Mouse (Mus musculus) G1E-ER4 (cell line): ENCODE results near the gene Olfr877. TPM values are rescaled to one million over a fixed set of nuclear protein-coding genes. Genes with fewer than 3 reads are reported as not detected.

Source experiments
- GATA1 ChIP-seq: IDR thresholded peaks from one replicate; pipeline ENCODE4 v1.8.0; 2012; ENCODE audit warnings: low read length, inconsistent platforms
- polyA plus RNA-seq: library from polyadenylated mRNA; stranded (reverse); fragments of >175 nt; gene quantifications from 2 replicates; pipeline ENCODE4 v1.2.3, GENCODE M21; 2012

The Olfr877 gene
- polyA plus RNA-seq: not detected in 2 replicates

- no peak for TF ChIP-seq GATA1
Observed at GRCm38 (mm10) chr9:37853969-37854368, at the start of gene Olfr877. Olfr877 (plus strand) TSS chr9:37854269.

DNA sequence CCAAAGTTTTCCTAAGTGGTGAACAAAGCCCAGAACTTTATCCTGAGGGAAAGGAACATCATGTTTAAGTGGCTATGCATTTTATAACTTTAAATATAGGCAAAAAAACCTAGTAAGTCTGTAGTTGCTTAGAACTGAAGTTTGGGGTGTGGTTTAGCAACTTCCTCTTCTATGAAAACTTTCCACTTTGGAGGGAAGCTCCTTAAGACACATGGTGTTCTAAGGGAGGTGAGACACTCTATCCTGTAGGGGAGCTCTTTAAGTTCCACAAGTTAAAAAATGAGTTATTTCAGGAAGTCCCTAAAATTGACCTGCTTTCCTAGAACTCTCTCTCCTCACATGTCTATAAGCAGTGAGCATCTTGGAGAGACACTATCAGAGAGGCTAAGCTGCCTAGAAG lies 46.8 kb upstream of the Olfr877 start:
- TF ChIP-seq GATA1: no peak

GRCm38 (mm10) chr9:37808456-37808855 lies 45.6 kb upstream of the Olfr877 start:
- no peak for TF ChIP-seq GATA1

DNA sequence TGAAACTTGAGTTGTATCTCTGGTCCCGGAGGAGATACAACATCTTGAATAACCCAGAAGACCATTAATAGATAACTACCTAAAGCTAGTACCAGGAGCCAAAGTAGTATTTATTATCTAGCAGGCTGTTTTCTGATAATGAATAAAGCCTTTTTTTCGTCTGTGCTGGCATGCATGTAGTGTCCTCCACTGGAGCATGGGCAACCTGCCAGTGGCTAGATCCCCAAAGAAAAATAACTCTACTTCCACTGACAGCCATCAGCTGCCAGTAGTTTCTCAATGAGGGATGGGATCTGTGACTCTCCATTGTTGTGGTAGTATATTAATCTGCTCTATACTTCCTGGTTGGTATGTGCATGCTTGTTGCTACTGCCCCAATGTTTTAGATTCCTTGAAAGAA lies 45.1 kb upstream of the Olfr877 start:
- no peak for TF ChIP-seq GATA1

GRCm38 (mm10) chr9:37814696-37815095 lies 39.4 kb upstream of the Olfr877 start:
- no peak for TF ChIP-seq GATA1

- TF ChIP-seq GATA1: no peak
Observed at GRCm38 (mm10) chr9:37829881-37830280, 24.2 kb upstream of the Olfr877 start.

DNA sequence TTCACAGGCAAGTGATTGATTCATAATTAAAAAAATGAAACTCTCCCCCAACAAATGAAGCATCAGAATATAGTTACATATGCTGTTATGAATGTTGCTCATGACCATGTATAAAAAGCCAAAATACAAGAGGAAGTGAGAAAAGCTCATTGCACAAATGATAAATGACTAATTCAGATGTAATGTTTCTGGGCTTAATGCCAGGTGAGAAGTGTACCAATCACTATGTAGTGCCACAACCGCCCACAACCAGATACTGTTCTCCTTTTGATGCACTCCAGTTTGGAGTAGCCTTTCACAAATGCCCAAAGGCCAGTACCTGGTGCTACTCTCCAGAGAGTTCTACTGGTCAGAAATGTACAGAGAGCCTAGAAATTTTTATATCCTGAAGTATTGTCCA lies 20.7 kb upstream of the Olfr877 start:
- no peak for TF ChIP-seq GATA1

- no peak for TF ChIP-seq GATA1
Observed at GRCm38 (mm10) chr9:37849267-37849666, 4.8 kb upstream of the Olfr877 start.

DNA sequence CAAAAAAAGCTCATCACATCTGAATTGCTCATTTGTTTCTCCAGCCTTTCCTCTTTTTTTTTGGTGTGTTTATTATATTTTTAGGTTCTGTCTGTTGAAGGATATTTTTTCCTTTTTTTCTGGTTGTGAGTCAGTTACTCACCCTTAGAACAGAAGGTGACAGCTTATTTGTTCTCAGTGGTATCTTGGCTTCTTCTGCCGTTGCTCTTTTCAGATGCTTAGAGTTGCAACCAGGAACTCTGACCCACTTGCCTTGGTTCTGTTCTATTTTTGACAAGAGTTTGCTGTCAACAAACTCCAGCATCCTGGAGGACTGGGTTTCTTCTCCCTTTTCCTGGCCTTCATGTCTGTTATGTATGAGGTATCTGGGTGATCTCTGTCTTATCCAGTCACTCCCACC lies 9.3 kb downstream of the Olfr877 start:
- no peak for TF ChIP-seq GATA1

- no peak for TF ChIP-seq GATA1
Observed at GRCm38 (mm10) chr9:37870246-37870645, 16.2 kb downstream of the Olfr877 start.

DNA sequence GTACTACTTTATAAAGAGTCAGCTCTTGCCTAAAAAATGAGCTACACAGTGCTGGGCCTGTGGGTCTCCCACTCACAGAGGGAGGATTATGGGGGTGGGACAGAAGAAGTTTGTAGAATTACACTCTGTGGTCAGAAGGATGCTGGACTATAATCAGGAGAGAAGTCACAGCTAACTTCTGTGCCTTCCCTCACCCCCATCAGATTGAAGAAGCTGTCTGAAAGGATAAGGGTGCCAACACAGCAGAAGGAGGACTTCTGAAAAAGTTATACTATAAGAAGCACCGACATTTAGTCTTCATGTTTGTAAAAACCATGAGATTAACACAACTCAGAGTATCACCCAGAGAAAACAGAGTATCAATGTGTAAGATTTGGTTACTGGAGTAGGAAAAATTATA lies 17.0 kb downstream of the Olfr877 start:
- no peak for TF ChIP-seq GATA1

GRCm38 (mm10) chr9:37871536-37871935 lies 17.5 kb downstream of the Olfr877 start:
- TF ChIP-seq GATA1: no peak

DNA sequence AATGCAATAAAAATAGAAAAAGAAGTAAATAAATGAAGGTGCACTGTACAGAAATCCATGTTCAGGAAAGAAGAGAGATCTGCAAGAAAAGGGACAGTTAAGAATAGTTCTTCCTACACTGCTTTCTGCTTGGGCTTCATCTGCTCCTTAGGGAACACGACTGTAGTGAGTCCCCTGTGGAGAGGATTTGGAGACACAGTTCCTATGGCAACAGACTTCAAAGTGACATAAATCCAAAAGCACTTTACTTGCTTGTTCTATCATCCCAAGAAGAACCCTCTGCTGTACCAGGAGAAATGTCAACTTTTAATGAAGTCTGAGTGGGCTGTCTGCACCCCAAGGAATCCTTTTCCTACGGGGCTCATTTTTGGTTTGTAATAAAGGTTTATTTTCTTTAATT lies 36.9 kb downstream of the Olfr877 start:
- TF ChIP-seq GATA1: no peak

GRCm38 (mm10) chr9:37896661-37897060 lies 42.6 kb downstream of the Olfr877 start, which contains the start of gene Olfr145:
Olfr145 (plus strand) TSS chr9:37896724.
- TF ChIP-seq GATA1: no peak

GRCm38 (mm10) chr9:37905555-37905954 lies 51.5 kb downstream of the Olfr877 start:
- TF ChIP-seq GATA1: no peak

Other genes starting within 250 kb of the Olfr877 start
- 1.4 and 2.0 TPM in 2 replicates for gene Spa17, start 240.5 kb upstream of the Olfr877 start, polyA plus RNA-seq
- 69.6 and 77.5 TPM in 2 replicates for gene Tbrg1, start 197.0 kb upstream of the Olfr877 start, polyA plus RNA-seq
- not detected in 2 replicates for gene Panx3, start 185.0 kb upstream of the Olfr877 start, polyA plus RNA-seq
- gene Olfr160, start 138.0 kb upstream of the Olfr877 start, polyA plus RNA-seq: not detected in 2 replicates
- gene Olfr874, start 109.2 kb upstream of the Olfr877 start, polyA plus RNA-seq: not detected in 2 replicates
- gene Olfr875, start 82.4 kb upstream of the Olfr877 start, polyA plus RNA-seq: not detected in 2 replicates
- not detected in 2 replicates for gene Olfr876, start 51.2 kb upstream of the Olfr877 start, polyA plus RNA-seq
- gene Olfr145, start 42.5 kb downstream of the Olfr877 start, polyA plus RNA-seq: not detected in 2 replicates
- not detected in 2 replicates for gene Olfr878, start 63.6 kb downstream of the Olfr877 start, polyA plus RNA-seq
- not detected in 2 replicates for gene Olfr881, start 137.6 kb downstream of the Olfr877 start, polyA plus RNA-seq
- gene Olfr883, start 171.5 kb downstream of the Olfr877 start, polyA plus RNA-seq: not detected in 2 replicates
- gene Olfr884, start 192.3 kb downstream of the Olfr877 start, polyA plus RNA-seq: not detected in 2 replicates
- not detected in 2 replicates for gene Olfr885, start 207.1 kb downstream of the Olfr877 start, polyA plus RNA-seq
- gene Olfr887, start 229.8 kb downstream of the Olfr877 start, polyA plus RNA-seq: not detected in 2 replicates